Mouse (Mus musculus) urinary bladder, postnatal 14 days (tissue): ENCODE results near the gene Gm19426.
A peak's percentile ranks its signal among the peaks of the same experiment; 100 is the strongest.

ENCODE experiments used
- DNase-seq: peaks from one replicate; pipeline ENCODE4 v3.0.0; 2021; ENCODE audit warnings: low spot score

Gene Gm19426

GRCm38 (mm10) chr2:84721182-84721581 lies 22.3 kb downstream of the Gm19426 start:
- DNase-seq: no peak

- no peak for DNase-seq
Observed at GRCm38 (mm10) chr2:84720718-84721117, 22.7 kb downstream of the Gm19426 start.

- DNase-seq: no peak
Observed at GRCm38 (mm10) chr2:84717357-84717756, 26.1 kb downstream of the Gm19426 start.

- DNase-seq: no peak
Observed at GRCm38 (mm10) chr2:84716423-84717355, 26.8 kb downstream of the Gm19426 start.

GRCm38 (mm10) chr2:84715562-84716361 lies 27.7 kb downstream of the Gm19426 start:
- peak; percentile 82 for DNase-seq

- DNase-seq: peak; percentile 99
Observed at GRCm38 (mm10) chr2:84714811-84715561, 28.5 kb downstream of the Gm19426 start, which contains the start of gene Zdhhc5. Gene Zdhhc5 (minus strand): TSS chr2:84715180.

- DNase-seq: peak; percentile 33
Observed at GRCm38 (mm10) chr2:84714422-84714810, 29.0 kb downstream of the Gm19426 start.

- DNase-seq: no peak
Observed at GRCm38 (mm10) chr2:84711898-84712297, 31.6 kb downstream of the Gm19426 start.

GRCm38 (mm10) chr2:84707523-84707922 lies 35.9 kb downstream of the Gm19426 start:
- DNase-seq: no peak

GRCm38 (mm10) chr2:84705295-84705694 lies 38.2 kb downstream of the Gm19426 start:
- DNase-seq: peak; percentile 41

- no peak for DNase-seq
Observed at GRCm38 (mm10) chr2:84704329-84704728, 39.1 kb downstream of the Gm19426 start.

- no peak for DNase-seq
Observed at GRCm38 (mm10) chr2:84703497-84703896, 40.0 kb downstream of the Gm19426 start.

- DNase-seq: no peak
Observed at GRCm38 (mm10) chr2:84695007-84695695, 48.3 kb downstream of the Gm19426 start.
